Mouse (Mus musculus) intestine, embryonic 15.5 days (tissue): ENCODE results near the gene Ccr1l1. TPM values are rescaled to one million over a fixed set of nuclear protein-coding genes. Genes with fewer than 3 reads are reported as not detected.
"Not testable (repeated sequence)": the region's sequence is repeated elsewhere in the genome, so short reads cannot be mapped to it uniquely, and the experiment has no call there.

Source experiments
- ATAC-seq: fragments of 200-750 bp; cut with Nextera tagmentation; 2 replicates; pipeline ENCODE4 v1.8.0; 2017; ENCODE audit warnings: moderate TSS enrichment, moderate library complexity
- H3K27ac ChIP-seq: fragments of 300-500 bp; sonication (generic); 2 replicates; pipeline ENCODE4 v1.5.1; 2015; ENCODE audit warnings: mild to moderate bottlenecking, inconsistent platforms
- H3K27me3 ChIP-seq: fragments of 300-500 bp; sonication (generic); replicated peaks from 2 replicates; pipeline ENCODE4 v1.6.1; 2015; ENCODE audit warnings: inconsistent platforms
- H3K36me3 ChIP-seq: fragments of 300-500 bp; sonication (generic); 2 replicates; pipeline ENCODE4 v1.6.1; 2015; ENCODE audit warnings: inconsistent platforms
- H3K4me1 ChIP-seq: fragments of 300-500 bp; sonication (generic); replicated peaks from 2 replicates; pipeline ENCODE4 v1.6.1; 2015; ENCODE audit warnings: inconsistent platforms
- H3K4me2 ChIP-seq: fragments of 300-500 bp; sonication (generic); replicated peaks from 2 replicates; pipeline ENCODE4 v1.6.1; 2015; ENCODE audit warnings: mild to moderate bottlenecking, inconsistent platforms
- H3K4me3 ChIP-seq: fragments of 300-500 bp; sonication (generic); replicated peaks from 2 replicates; pipeline ENCODE4 v1.5.1; 2015; ENCODE audit warnings: inconsistent platforms
- H3K9ac ChIP-seq: fragments of 300-500 bp; sonication (generic); 2 replicates; pipeline ENCODE4 v1.6.1; 2015; ENCODE audit warnings: inconsistent platforms
- H3K9me3 ChIP-seq: fragments of 300-500 bp; sonication (generic); 2 replicates; pipeline ENCODE4 v1.6.1; 2016; ENCODE audit warnings: inconsistent platforms
- WGBS: fragments of 180-500 bp; shearing (Covaris S2); methylation state at CpG from one replicate; pipeline ENCODE4 v1.1.7; 2015; 5-methylcytosine and 5-hydroxymethylcytosine counted together
- polyA plus RNA-seq: library from polyadenylated mRNA; unstranded; fragments of >200 nt; fragmentation: Nextera tagmentation; extraction: Ambion mirVana; gene quantifications from 2 replicates; pipeline ENCODE4 v1.2.1, GENCODE M21; 2015

Ccr1l1 gene
- polyA plus RNA-seq, 1 experiment from 2014 or later: not detected

DNA sequence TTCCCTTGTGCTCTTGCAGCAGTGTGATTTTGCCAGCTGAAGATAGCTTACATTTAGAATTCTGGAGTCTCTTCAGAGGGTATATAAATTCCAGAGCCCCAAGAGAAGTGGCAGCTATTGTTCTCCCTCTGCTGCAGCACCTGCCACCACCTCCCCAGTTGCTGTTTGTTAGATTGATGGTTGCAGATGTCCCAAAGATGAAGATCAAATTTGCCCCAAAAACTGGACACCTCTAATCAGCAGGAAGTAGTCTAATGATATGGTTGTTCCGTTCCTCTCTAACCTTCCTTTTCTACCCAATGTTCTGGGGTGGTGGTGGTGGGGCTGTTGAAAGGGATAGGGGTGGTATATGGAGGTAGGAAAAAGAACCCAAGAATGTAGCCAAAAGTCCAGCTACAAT, 4.5 kb upstream of the Ccr1l1 start:
- no peak overlapping the region for H3K4me2 ChIP-seq
- no peak overlapping the region for H3K27ac ChIP-seq
- H3K36me3 ChIP-seq: no peaks in the 10 kb centered on the region
- no peak overlapping the region for H3K9ac ChIP-seq
- no peak overlapping the region for H3K4me3 ChIP-seq
- no peaks in the 10 kb centered on the region for H3K4me1 ChIP-seq
- H3K9me3 ChIP-seq: no peaks in the 10 kb centered on the region
- 77% methylated on average over 1 of the region's 1 CpGs for WGBS
- no peak for ATAC-seq
- no peaks in the 10 kb centered on the region for H3K27me3 ChIP-seq

DNA sequence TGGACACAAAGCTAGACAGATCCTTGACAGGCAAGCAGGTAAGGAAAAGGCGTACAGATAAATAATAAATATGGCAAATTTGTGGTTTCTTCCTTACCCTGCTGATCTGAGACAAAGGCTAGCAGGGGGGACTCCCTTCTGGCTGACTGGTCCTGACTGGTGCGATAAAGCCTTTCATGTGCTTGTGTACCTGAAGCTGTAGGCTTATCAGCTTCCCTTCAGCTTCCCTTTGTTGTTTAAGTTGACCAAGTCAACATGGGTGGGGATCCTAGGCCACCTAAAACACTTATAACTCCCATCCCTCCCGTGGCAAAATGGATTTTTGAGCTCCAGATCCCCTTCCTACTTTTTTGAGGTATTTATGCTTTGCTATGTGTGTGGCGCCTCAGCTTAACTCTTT, 3.7 kb upstream of the Ccr1l1 start:
- ATAC-seq: no peak
- no peaks in the 10 kb centered on the region for H3K4me1 ChIP-seq

DNA sequence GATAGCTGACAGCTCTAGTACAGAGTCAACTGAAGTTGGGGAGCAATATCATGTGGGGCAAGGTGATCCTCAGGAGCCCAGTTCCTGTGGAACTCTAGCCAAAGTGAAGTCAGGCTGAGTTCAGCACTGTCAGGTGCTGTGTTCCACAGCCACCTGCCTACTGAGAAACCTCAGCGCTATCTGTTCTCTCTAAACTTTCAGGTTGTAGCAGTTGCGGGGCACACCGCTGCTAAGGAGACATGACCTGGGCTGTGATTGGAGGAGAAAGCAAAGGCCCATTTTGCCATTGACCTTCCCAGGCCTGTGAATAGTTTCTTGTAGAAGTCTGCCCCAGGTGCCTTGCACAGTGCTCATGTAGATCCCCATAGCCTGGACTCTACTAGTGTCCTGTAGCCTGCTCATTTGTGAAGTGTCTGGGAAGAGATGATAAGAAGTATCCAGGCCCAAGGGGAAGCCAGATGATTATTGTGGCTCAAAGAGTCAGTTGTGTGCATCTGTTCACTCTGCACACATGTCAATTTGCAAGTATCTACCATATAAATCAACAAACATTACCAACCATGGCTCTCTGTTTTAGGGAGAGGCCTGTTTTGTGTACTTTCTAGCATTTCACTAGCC, 2.8 kb upstream of the Ccr1l1 start:
- not testable (repeated sequence) for H3K4me2 ChIP-seq, H3K4me1 ChIP-seq, H3K36me3 ChIP-seq, H3K9ac ChIP-seq, H3K9me3 ChIP-seq, ATAC-seq, H3K27ac ChIP-seq, H3K27me3 ChIP-seq, H3K4me3 ChIP-seq
- WGBS: no CpG with 5 or more reads among the region's 3 CpGs

More for the DNA sequence above, 3.7 kb upstream of the Ccr1l1 start:
- no peak overlapping the region for H3K27ac ChIP-seq
- no peak overlapping the region for H3K4me3 ChIP-seq
- WGBS: 66% methylated on average over 4 of the region's 4 CpGs
- no peaks in the 10 kb centered on the region for H3K9me3 ChIP-seq
- H3K9ac ChIP-seq: no peak overlapping the region
- no peaks in the 10 kb centered on the region for H3K36me3 ChIP-seq
- no peak overlapping the region for H3K4me2 ChIP-seq
- H3K27me3 ChIP-seq: no peaks in the 10 kb centered on the region

DNA sequence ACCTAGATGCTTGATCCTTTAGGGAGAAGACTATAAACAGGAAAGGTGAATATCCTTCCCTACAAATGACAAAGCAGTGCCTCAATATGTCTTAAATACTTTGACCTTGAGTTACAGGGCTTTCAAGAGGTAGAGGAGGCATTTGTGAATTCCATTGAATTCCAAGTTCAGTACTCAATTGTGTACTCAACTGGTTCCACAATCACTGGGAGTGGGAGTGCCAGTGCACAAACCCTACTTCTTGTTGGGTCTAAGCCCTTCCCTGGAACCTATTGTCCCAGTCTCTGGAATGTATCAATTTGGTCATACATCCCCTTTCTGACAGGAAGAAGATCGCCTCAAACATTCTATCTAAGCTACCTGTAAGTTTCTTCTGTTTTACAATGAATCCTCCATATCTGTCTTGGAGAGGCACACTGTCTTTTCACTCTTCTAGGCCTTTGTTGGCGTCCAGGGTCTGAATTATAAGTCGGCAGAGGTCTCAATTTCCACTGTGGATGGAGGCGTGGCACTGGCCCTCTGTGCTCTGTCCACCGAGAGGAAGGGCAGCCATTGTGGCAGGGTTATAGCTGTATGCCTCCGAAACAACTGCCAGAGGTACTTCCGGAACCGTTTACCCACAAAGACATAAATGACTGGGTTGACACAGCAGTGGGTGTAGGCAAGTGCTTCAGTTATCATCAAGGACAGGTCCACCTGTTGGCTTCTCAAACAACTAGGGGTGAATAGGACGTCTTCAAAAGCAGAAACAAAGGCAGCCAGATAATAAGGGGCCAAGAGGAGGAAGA, 1.1 kb downstream of the Ccr1l1 start:
- no peak overlapping the region for H3K27ac ChIP-seq
- no peak for ATAC-seq
- 78% methylated on average over 9 of the region's 9 CpGs for WGBS

DNA sequence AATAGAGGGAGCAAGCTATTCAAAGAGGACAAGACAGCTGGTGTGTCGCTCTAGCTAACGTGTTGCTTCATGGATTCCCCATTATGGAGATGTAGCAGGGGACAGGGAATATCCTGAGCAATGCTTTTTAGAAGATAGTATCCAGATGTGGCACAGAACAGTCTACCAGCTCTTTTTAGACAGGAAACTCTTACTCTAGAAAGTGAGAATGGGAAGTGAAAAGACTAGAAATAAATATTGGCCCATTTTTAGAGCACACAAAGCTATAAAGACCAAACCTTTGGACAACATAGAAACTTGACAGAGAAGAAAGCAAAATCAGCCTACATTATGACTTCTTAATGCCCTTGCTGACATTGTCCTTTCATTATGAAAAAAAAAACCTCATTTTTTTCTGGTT, 2.6 kb downstream of the Ccr1l1 start:
- H3K9ac ChIP-seq: no peak overlapping the region
- no peak overlapping the region for H3K27ac ChIP-seq
- WGBS: 71% methylated on average over 2 of the region's 2 CpGs
- H3K4me2 ChIP-seq: no peak overlapping the region
- H3K4me3 ChIP-seq: no peak overlapping the region
- ATAC-seq: no peak
- H3K36me3 ChIP-seq: no peaks in the 10 kb centered on the region
- no peaks in the 10 kb centered on the region for H3K27me3 ChIP-seq
- H3K4me1 ChIP-seq: no peaks in the 10 kb centered on the region
- H3K9me3 ChIP-seq: no peaks in the 10 kb centered on the region

More for the DNA sequence above, 1.1 kb downstream of the Ccr1l1 start:
- H3K4me3 ChIP-seq: no peak overlapping the region
- no peaks in the 10 kb centered on the region for H3K36me3 ChIP-seq
- no peaks in the 10 kb centered on the region for H3K27me3 ChIP-seq
- H3K9ac ChIP-seq: no peak overlapping the region
- H3K4me2 ChIP-seq: no peak overlapping the region
- H3K4me1 ChIP-seq: no peaks in the 10 kb centered on the region
- H3K9me3 ChIP-seq: no peaks in the 10 kb centered on the region

DNA sequence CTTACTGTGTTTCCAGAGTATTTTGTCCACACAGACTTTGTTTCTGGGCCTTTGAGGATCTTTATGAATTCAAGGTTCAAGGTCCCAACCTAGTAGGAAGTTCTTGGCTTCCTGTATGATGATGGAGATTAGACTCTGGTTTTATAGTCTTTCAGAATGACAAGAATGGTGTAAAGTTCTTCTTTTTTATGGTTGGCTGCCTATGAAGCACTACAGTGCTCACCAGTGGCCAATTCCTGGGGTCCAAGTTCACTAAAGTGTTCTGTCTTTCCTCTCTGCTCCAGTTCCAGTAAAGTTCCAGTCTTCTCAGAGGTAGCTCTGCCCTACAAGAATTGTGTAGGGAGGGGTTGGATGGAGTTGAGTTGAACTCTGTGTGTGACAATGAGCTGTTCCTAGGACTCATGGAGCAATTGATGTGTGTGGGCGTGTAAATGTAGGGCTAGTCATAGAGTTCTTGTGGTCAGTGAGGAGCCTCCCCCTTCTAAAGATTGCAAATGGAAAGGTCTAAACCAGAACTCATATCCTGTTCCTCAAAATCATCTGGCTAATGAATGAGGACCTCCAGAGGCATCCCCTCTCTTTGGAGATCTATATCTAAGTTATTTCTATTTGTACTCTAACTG, 9.8 kb downstream of the Ccr1l1 start, which contains the start of gene Ccr1:
Gene Ccr1 (minus strand): TSS at position 403 of the 623 bp plus-strand sequence.
- WGBS: 96% methylated on average over 1 of the region's 1 CpGs
- Histone ChIP-seq H3K4me1 (no peaks in the 10 kb centered on the region), H3K9ac (no peak within 1 kb of the TSS), H3K36me3 (no peaks in the 10 kb centered on the region), H3K27ac (no peak within 1 kb of the TSS), H3K9me3 (no peaks in the 10 kb centered on the region), H3K27me3 (no peaks in the 10 kb centered on the region), H3K4me2 (no peak within 1 kb of the TSS), H3K4me3 (no peak within 1 kb of the TSS)
- ATAC-seq: peak; percentile 69

DNA sequence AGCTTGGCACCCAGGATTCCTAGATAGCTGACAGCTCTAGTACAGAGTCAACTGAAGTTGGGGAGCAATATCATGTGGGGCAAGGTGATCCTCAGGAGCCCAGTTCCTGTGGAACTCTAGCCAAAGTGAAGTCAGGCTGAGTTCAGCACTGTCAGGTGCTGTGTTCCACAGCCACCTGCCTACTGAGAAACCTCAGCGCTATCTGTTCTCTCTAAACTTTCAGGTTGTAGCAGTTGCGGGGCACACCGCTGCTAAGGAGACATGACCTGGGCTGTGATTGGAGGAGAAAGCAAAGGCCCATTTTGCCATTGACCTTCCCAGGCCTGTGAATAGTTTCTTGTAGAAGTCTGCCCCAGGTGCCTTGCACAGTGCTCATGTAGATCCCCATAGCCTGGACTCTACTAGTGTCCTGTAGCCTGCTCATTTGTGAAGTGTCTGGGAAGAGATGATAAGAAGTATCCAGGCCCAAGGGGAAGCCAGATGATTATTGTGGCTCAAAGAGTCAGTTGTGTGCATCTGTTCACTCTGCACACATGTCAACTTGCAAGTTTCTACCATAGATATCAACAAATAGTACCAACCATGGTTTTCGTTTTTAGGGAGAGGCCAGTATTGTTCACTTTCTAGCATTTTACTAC, 11.2 kb downstream of the Ccr1l1 start:
- H3K27me3 ChIP-seq, H3K9ac ChIP-seq, H3K4me2 ChIP-seq, H3K9me3 ChIP-seq, H3K27ac ChIP-seq, H3K4me1 ChIP-seq, H3K4me3 ChIP-seq, ATAC-seq, H3K36me3 ChIP-seq: not testable (repeated sequence)
- WGBS: 71% methylated on average over 1 of the region's 4 CpGs

DNA sequence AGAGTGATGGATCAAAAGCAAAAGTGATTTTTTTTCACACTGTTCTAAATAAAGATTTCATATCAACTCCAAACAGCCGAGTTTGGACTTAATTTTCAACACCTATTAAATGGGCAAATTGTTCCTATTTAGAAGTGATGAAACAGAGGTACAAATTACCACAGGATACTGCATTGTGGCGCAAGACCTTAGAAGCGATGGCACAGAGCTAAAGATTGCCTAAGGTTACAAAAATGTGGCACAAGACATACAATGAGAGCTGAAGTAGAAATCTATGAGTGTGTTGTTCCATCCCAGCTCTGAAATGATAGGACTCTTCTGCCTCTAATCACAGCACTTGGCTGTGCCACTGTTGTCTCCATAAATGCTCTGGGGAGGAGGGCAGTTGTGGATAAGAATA, 13.4 kb downstream of the Ccr1l1 start:
- Histone ChIP-seq H3K4me1 (no peaks in the 10 kb centered on the region), H3K27me3 (no peaks in the 10 kb centered on the region), H3K9ac (no peak overlapping the region), H3K4me2 (no peak overlapping the region), H3K27ac (no peak overlapping the region), H3K9me3 (no peaks in the 10 kb centered on the region), H3K36me3 (no peaks in the 10 kb centered on the region), H3K4me3 (no peak overlapping the region)
- 83% methylated on average over 3 of the region's 3 CpGs for WGBS
- no peak for ATAC-seq

DNA sequence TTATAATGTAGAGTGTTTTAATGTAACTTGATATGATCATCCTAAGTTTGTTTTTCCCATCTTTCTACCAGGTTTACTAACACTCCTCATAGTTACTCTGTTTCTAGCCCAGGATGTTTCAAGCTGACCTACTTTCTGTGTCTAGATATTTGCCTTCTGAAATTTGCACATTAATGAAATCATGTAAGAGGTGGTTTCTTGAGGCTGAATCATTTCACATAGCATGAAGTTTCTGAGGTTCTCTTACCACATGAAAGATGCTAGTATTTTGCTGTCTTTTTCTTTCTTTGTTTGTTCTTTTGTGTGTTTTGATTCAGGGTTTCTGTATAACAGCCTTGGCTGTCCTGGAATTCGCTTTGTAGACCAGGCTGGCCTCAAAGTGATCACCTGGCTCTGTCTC, 18.0 kb downstream of the Ccr1l1 start:
- Histone ChIP-seq H3K27me3 (no peaks in the 10 kb centered on the region), H3K4me1 (no peaks in the 10 kb centered on the region), H3K9me3 (no peaks in the 10 kb centered on the region), H3K36me3 (no peaks in the 10 kb centered on the region), H3K4me2 (no peak overlapping the region), H3K4me3 (no peak overlapping the region), H3K27ac (no peak overlapping the region), H3K9ac (no peak overlapping the region)
- no peak for ATAC-seq
- 81% methylated on average over 1 of the region's 1 CpGs for WGBS

DNA sequence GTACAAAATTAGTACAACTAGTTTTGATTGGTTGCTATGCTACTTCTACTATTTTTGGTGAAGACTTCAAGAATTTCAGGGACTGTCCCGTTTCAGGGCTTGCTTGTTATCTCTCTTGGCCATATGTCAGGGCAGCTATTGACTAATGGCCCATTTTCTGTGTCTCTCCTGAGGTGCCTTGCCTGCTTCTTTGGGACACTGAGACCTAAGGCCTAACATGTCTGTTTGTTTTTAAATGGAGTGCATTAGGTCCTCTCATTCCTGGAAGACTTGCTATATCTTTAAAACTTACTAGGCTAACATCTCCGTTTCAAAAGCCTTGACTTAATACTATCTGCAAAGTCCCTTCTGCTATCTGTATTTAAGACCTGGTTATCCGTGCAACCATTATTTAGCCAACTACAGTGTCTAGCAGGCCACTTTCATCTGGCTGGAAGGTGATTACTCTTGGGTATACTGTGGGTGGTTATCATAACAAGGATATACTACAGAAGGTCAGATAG, 20.2 kb downstream of the Ccr1l1 start:
- Histone ChIP-seq H3K27ac (no peak overlapping the region), H3K4me1 (no peaks in the 10 kb centered on the region), H3K4me2 (no peak overlapping the region), H3K9me3 (no peaks in the 10 kb centered on the region), H3K27me3 (no peaks in the 10 kb centered on the region), H3K9ac (no peak overlapping the region), H3K36me3 (no peaks in the 10 kb centered on the region), H3K4me3 (no peak overlapping the region)
- 71% methylated on average over 3 of the region's 3 CpGs for whole genome bisulfite sequencing
- ATAC-seq: peak; percentile 49; the same call in 1 of the 2 replicates

DNA sequence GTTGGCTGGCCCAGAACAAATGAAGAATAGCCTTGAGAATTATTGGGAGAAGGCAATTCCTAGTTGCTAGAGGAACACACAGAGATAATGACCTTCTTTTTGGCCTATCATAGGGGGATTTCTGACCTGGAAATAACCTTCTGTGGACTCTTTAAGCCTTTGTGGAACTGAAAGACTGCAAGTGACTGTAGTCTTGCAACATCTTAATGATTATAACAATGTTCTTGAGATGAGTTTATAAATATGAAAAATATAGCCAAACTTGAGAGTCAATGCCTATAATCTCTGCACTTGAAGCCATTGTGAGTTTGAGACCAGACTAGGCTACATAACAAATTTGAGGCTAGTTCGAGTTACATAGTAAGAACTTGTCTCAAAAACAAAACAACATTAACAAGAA, 21.3 kb downstream of the Ccr1l1 start:
- no peak overlapping the region for H3K4me2 ChIP-seq
- H3K9ac ChIP-seq: no peak overlapping the region
- no peaks in the 10 kb centered on the region for H3K27me3 ChIP-seq
- ATAC-seq: no peak
- H3K36me3 ChIP-seq: no peaks in the 10 kb centered on the region
- 88% methylated on average over 1 of the region's 1 CpGs for WGBS
- H3K4me1 ChIP-seq: no peaks in the 10 kb centered on the region
- H3K27ac ChIP-seq: no peak overlapping the region
- no peak overlapping the region for H3K4me3 ChIP-seq
- no peaks in the 10 kb centered on the region for H3K9me3 ChIP-seq

DNA sequence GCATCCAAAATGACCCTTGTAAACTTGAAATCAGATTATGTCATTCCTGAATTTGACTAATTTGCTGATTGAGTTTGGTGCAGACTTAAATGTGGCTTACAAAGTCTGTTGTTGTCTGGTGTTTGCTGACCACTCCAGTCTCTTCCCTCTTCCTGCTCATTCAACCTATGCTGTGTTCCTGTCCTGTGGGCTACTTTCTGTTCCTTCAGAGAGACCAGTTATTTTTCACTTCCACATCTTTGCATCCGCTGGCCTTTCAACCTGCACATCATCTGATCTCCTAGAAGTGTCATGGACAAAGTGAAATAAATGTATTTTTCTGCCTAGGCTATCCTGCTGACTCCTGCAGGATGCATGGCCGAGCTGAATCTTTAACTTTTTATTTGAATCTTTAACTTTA, 24.7 kb downstream of the Ccr1l1 start:
- Histone ChIP-seq H3K4me3 (no peak overlapping the region), H3K4me1 (no peaks in the 10 kb centered on the region), H3K36me3 (no peaks in the 10 kb centered on the region), H3K4me2 (no peak overlapping the region), H3K27me3 (no peaks in the 10 kb centered on the region), H3K9ac (no peak overlapping the region), H3K27ac (no peak overlapping the region), H3K9me3 (no peaks in the 10 kb centered on the region)
- 74% methylated on average over 2 of the region's 2 CpGs for WGBS
- no peak for ATAC-seq
